Mouse (Mus musculus) C2C12 (cell line): ENCODE measurements around the gene Ntsr1. TPM values are rescaled to one million over a fixed set of nuclear protein-coding genes. Genes with fewer than 3 reads are reported as not detected.

Experiments
- H3K27me3 ChIP-seq: one replicate; pipeline ENCODE4 v1.6.1; 2011; ENCODE audit not compliant: control insufficient read depth, insufficient read depth, insufficient read length
- H3K36me3 ChIP-seq: one replicate; pipeline ENCODE4 v1.6.1; 2011; ENCODE audit not compliant: control insufficient read depth, insufficient read depth
- H3K4me3 ChIP-seq: one replicate; pipeline ENCODE4 v1.5.1; 2011; ENCODE audit warnings: mild to moderate bottlenecking, control low read depth; ENCODE audit not compliant: poor library complexity, insufficient read depth, severe bottlenecking
- H3K79me2 ChIP-seq: one replicate; pipeline ENCODE4 v1.6.1; 2011; ENCODE audit not compliant: control insufficient read depth, insufficient read depth
- H3K79me3 ChIP-seq: one replicate; pipeline ENCODE4 v1.6.1; 2011; ENCODE audit warnings: low read depth, control low read depth
- H3ac ChIP-seq: one replicate; pipeline ENCODE3; 2011; ENCODE audit warnings: low read depth; ENCODE audit not compliant: control insufficient read depth, insufficient read length
- CEBPB ChIP-seq: IDR thresholded peaks from one replicate; pipeline ENCODE4 v1.6.1; 2011; ENCODE audit warnings: low read depth, mild to moderate bottlenecking, control low read depth, moderate library complexity
- CTCF ChIP-seq: IDR thresholded peaks from one replicate; pipeline ENCODE4 v1.5.1; 2011; ENCODE audit not compliant: control insufficient read depth, insufficient read depth, insufficient read length
- FOSL1 ChIP-seq: IDR thresholded peaks from one replicate; pipeline ENCODE4 v1.8.0; 2011; ENCODE audit warnings: mild to moderate bottlenecking, low read length; ENCODE audit not compliant: poor library complexity, insufficient read depth, severe bottlenecking
- MAX ChIP-seq: IDR thresholded peaks from one replicate; pipeline ENCODE4 v1.6.1; 2011; ENCODE audit warnings: mild to moderate bottlenecking, control low read depth
- MYOD1 ChIP-seq: IDR thresholded peaks from one replicate; pipeline ENCODE4 v1.6.1; 2011; ENCODE audit warnings: low read depth; ENCODE audit not compliant: control insufficient read depth, insufficient read length
- MYOG ChIP-seq: IDR thresholded peaks from one replicate; pipeline ENCODE4 v1.6.1; 2011; ENCODE audit not compliant: control insufficient read depth, insufficient read length; ENCODE audit errors: extremely low read depth
- USF1 ChIP-seq: IDR thresholded peaks from one replicate; pipeline ENCODE4 v1.6.1; 2011; ENCODE audit warnings: low read depth, mild to moderate bottlenecking, control low read depth, moderate library complexity
- polyA plus RNA-seq: library from polyadenylated mRNA; unstranded; fragments of >200 nt; fragmentation: generic; extraction: Trizol; gene quantifications from one replicate; pipeline ENCODE4 v1.2.1, GENCODE M21; 2012; ENCODE audit warnings: missing spikeins

Ntsr1 gene
- polyA plus RNA-seq, 1 experiment = not detected

GRCm38 (mm10) chr2:180566240-180566913 lies 66.6 kb downstream of the Ntsr1 start:
- Histone ChIP-seq H3K79me2 (no peaks in the 10 kb centered on the region), H3K4me3 (no peak overlapping the region), H3ac (no peak overlapping the region), H3K79me3 (no peaks in the 10 kb centered on the region), H3K36me3 (no peaks in the 10 kb centered on the region), H3K27me3 (peaks cover 58% of the 10 kb centered on the region)
- TF ChIP-seq MYOG = no peak
- no peak for TF ChIP-seq CTCF
- no peak for TF ChIP-seq MAX
- TF ChIP-seq USF1 = no peak
- TF ChIP-seq MYOD1 = no peak
- no peak for TF ChIP-seq CEBPB
- no peak for TF ChIP-seq FOSL1

GRCm38 (mm10) chr2:180569028-180569643 lies 69.4 kb downstream of the Ntsr1 start:
- TF ChIP-seq CEBPB (no peak), CTCF (no peak), MYOG (no peak), MAX (no peak), FOSL1 (no peak), MYOD1 (no peak), USF1 (no peak)
- Histone ChIP-seq H3K36me3 (no peaks in the 10 kb centered on the region), H3K79me3 (no peaks in the 10 kb centered on the region), H3K79me2 (no peaks in the 10 kb centered on the region), H3K27me3 (peaks cover 40% of the 10 kb centered on the region), H3ac (no peak overlapping the region), H3K4me3 (no peak overlapping the region)

- TF ChIP-seq MYOG (no peak), CTCF (no peak), FOSL1 (no peak), MAX (no peak), USF1 (no peak), MYOD1 (no peak), CEBPB (no peak)
- Histone ChIP-seq H3ac (no peak overlapping the region), H3K36me3 (no peaks in the 10 kb centered on the region), H3K79me3 (no peaks in the 10 kb centered on the region), H3K4me3 (no peak overlapping the region), H3K79me2 (no peaks in the 10 kb centered on the region), H3K27me3 (no peaks in the 10 kb centered on the region)
Measured at GRCm38 (mm10) chr2:180576482-180576881, 76.7 kb downstream of the Ntsr1 start.

- TF ChIP-seq MYOD1 (no peak), CTCF (peak; percentile 69), FOSL1 (no peak), CEBPB (no peak), USF1 (no peak)
- Histone ChIP-seq H3K79me2 (peaks cover 11% of the 10 kb centered on the region), H3K36me3 (no peaks in the 10 kb centered on the region), H3K27me3 (no peaks in the 10 kb centered on the region), H3K79me3 (peaks cover 6% of the 10 kb centered on the region), H3K4me3 (no peak overlapping the region), H3ac (no peak overlapping the region)
Measured at GRCm38 (mm10) chr2:180578686-180579085, 78.9 kb downstream of the Ntsr1 start.

- Histone ChIP-seq H3K36me3 (peaks cover 8% of the 10 kb centered on the region), H3ac (no peak within 1 kb of the TSS), H3K79me2 (peaks cover 18% of the 10 kb centered on the region), H3K79me3 (peaks cover 7% of the 10 kb centered on the region), H3K27me3 (no peaks in the 10 kb centered on the region), H3K4me3 (no peak within 1 kb of the TSS)
- TF ChIP-seq FOSL1 = no peak
- no peak for TF ChIP-seq MYOG
- TF ChIP-seq CTCF = no peak
- TF ChIP-seq MAX = no peak
- no peak for TF ChIP-seq CEBPB
- TF ChIP-seq USF1 = no peak
- no peak for TF ChIP-seq MYOD1
Measured at GRCm38 (mm10) chr2:180581002-180581401, 81.2 kb downstream of the Ntsr1 start, which contains the start of gene Mrgbp. Gene Mrgbp (plus strand): TSS chr2:180581304.
